Mouse (Mus musculus) thymus, postnatal 10 days (tissue): ENCODE data around the gene Tmprss4.
A peak's percentile ranks its signal among the peaks of the same experiment; 100 is the strongest.

Experiments
- DNase-seq, 2 experiments: peaks; one replicate each; pipeline ENCODE4 v3.0.0; 2021; ENCODE audit warnings: low spot score in 2 of 2

Gene Tmprss4

DNA sequence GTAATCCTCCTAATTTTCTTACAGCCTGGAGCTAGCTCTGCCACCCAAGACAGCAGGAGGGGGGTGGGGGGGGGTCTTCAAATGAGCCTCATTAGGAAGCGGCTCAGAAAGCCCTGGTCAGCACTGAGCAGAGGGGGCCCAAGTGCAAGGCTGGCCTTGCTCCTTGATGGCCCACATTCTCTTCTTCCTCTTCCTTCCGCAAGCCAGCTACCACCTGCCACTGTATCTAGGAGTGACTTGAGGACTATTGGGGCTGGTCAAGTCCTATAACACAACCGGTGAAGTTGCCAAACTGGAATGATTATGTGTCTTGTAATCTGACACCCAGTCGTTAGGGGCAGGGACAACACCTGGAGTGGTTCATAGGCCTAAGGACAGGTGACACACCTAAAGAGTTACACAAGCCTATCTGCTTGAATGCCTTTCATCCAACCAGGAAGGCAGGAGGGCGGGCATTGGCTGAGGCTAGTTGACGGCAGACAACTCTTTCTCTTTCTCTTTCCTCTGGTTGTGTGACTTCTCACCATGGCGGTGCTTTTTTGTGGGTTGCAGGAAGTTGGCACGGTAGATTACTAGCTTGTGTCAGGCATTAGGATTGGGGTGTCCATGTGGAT, at the start of gene Tmprss4:
Gene Tmprss4, minus strand, starts transcription at position 296 of the 614 bp plus-strand sequence.
- DNase-seq: no peak

DNA sequence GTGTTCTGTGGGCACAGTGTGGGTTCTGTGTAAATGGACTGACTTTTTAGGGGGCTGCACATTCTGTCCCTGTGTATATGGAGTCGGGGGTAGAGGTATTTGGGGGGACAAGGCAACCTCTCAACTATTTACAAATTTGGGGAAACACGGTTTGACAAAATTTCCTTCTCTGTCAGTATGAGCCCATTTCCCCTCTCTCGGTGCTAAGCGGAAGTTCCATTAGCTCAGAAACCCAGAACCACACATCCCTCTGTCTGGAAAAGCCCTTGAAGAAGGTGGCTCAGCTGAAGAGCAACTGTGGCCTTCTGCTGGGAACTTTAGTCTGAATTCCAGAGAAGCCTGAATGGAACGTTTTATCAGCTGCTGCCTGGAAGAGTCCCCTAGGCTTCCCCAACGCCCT, 48.5 kb upstream of the Tmprss4 start:
- no peak for DNase-seq

DNA sequence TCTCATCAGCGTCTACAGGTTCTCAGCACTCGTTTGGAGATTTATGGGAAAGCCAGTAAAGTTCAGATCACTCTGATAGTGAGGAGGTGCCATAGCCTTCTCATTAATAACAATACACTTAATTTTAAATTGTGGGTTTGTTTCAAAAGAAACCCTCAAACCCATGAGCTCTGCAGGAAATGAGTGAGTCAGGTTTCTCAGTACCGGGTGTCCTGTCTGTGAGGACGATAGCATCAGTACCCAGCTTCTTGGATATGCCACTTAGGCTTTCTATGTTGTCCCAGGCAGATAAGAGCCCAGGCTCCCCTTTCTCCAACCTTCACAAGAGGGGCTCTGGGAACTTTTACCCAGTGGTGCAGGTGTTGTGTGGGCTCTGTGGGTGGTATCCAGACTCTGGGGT, 48.1 kb upstream of the Tmprss4 start:
- DNase-seq: no peak

DNA sequence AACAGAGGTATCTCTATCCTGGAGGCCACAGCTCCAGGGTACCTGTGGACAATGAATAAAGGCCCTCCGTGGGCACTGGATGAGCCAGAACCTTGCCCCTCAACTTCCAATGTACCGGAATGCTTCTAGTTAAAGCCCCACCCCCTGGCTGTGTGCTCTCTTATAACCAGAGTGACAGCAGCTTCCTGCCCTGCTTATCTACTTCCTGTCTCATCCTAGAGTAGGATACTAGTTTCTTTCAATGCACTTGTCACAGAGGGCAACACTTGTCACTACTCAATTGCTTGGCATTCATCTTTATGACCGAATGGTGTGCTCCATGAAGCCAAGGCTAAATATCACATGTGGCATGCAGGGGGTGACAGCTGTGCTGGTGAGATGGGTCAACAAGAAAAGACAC, 47.4 kb upstream of the Tmprss4 start:
- peak; percentile 49 to 60 for DNase-seq

DNA sequence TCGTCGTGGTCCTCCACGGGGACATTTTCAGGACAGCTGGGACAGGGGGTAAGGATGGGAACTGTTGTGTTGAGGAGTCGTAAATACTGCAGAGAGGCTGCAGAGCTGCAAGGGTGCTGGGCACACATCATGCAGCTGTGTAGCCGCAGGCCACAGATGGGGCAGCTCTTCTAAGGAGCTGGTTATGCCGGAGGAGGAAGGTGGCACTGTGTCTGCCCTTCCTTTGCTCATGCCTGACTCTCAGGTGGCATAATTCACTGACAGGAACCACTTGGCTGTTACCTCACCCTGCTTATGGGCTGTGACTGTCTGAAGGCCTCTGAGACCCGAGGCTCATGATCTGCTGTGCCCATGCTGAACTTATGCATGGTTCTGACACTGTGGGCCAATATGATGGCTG, 46.4 kb upstream of the Tmprss4 start:
- peak; percentile 58 to 70 for DNase-seq

DNA sequence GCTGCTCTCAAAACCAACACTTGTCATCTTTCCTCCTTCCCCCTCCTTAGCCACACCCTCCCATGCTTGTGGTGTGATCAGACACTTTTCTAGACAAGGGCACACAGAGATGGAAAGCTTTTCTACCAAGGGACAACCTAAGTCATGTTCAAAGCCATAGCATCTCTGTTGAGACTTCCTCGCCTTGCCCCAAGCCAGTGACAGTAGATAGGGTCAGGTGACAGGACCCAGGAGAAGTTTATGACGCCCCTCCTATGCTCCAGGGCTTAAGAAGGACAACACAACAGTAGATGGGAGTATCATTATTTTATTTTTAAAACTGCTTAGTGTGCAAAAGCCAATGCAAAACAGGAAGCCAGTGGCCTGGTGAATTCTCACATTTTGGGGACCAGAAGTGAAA, 43.6 kb upstream of the Tmprss4 start:
- DNase-seq: no peak

DNA sequence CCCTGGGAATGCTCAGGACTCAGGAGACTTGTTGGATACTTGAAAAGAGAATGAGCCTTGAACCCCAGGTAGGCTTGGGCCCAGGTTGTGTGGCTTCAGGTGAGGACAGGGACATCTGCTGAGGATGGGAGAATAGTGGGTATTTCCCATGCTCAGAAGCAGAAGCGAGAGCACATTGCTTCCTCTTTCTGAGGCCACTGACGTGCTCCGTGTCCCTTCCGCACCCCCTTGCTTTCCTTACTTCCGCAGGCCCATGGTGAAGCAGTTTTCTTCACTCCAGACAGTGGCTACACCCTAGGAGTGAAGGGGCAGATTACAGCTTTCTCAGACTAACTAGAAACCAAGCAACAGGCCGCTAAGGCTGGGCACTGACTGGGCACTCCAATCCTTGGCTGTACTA, 42.2 kb upstream of the Tmprss4 start:
- DNase-seq: no peak

DNA sequence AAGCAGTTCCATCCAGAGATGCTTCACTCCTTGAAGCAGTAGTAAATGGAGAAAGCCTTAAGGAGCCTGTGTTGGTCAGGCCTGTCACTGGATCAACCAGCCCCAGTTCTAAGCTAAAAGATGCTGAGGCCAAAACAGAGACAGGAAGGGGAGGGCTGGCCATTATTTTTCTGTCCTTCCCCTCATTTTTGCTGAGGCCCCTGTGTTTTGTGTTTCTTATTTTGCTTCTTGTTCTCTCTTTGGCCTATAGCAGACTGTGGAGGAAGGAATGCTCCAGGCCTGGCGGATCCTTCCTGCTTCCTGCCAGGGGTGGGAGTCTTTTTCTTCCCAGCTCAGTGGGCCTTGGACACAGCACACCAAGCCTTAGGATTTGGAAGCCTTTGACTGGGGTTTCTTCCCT, 41.5 kb upstream of the Tmprss4 start:
- DNase-seq: no peak

DNA sequence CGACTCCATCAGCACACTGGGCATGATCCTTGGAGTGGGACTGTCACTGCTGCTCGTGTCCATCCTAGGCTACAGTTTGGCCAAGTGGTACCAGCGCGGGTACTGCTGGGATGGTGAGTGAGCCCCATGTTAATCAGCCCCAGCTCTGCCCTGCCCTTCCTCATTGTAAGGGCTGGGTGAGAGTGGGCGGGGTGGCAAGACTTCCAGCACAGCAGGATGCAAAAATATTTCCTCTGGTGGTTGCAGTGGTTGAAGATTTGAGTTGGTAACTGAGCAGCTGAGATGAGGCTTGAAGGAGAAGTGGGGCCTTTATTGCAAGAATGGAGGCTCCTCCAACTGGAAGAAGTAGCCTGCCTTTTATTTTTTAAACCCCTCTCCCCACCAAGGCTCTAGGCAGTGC, 37.5 kb upstream of the Tmprss4 start:
- no peak for DNase-seq

DNA sequence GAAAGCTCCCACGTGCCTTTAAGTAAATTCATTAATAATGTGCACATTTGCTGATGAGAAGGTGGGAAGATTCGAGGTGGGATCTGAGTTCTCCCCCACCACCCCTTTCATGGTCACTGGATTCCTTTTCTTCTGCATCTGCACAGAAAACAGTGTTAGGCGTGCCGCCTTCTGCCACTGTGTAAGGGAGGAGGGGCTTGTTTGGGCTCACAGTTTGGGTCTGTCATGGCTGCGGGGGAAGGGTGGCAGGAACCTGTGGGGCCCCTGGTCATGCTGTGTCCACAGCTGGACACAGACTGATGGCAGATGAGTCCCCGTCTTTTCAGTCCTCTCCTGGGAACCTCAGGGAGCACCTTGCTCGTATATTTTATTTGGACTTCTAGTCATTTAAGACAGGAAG, 32.9 kb upstream of the Tmprss4 start:
- no peak for DNase-seq

DNA sequence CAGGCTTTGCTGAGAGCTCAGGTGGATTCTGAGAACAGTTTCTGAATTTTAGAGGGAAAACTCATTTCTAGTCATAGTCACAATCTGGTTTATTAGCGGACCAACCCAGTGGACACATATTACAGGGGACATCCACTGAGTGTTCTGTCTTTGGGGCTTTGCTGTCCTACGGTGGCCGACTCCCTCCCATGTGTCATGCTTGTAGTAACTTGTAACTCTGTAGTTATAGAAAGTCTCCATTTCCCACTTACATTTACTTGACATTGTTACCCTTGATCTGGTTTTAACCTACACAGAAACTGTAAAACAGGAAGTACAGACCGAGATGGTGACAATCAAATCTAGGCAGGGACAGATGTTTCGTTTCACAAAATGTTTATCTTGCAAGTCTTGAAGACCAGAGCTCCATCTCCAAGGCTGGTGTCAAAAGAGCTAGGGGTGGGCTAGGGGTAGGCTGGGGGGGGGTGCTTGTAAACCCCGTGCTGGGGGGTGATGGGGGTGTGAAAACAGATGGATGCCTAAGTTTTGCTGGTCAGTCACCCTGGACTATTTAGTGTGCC, 31.9 kb upstream of the Tmprss4 start:
- DNase-seq: no peak

DNA sequence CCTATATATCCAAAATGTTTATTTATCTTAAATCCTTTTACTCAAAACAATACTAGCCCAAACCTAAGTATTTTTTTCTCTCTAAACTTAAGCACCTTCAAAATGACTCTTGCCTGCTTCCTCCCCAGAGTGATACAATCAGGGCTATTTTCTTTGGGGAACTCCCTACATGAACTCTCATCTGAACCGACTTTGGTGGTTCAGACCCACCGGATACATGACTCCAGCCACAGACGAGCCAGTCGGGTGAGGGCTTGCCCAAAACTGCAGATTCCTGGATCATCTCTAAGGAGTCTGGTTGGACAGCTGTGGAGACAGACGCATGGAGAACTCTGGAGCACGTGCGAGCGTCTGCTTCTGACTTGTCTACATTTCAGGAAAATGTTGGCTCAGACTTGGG, 25.5 kb upstream of the Tmprss4 start:
- DNase-seq: no peak

DNA sequence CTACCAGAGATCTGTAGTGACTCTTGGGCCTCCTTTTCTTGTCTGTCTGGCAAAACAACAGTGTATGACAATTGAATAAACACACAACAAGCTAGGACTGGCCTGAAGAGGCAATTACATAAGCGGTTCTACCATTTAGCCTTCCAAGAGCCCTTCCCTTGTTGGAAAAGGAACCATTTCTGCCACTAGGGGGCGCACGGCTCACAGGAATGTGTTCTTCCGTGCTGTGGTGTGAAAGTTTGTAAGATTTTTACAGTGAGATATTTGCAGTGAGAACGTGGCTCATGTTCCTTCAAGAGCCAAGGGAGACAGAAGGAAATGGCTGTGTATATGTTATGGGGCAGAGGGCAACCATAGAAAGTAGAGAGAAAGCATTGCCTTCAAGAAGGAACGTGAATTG, 17.7 kb upstream of the Tmprss4 start:
- DNase-seq: peak; percentile 87 to 99

DNA sequence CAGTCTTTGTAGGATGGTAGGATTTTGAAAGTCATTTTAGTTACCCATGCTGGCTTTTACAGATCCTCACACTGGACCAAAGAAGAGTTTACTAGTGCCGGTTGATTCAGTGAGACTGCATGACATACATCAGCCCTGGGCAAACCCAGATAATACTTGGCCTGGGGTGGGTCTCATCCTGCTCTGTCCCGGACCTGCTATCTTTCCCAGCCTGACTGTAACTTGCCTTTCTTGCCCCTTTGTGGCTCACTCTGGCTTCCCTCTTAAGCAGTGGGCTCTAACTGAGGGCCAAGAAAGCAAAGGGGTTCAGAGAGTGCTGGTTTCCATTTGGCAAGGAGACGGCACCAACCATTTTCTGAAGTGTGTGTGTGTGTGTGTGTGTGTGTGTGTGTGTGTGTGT, 15.8 kb upstream of the Tmprss4 start:
- DNase-seq: no peak

DNA sequence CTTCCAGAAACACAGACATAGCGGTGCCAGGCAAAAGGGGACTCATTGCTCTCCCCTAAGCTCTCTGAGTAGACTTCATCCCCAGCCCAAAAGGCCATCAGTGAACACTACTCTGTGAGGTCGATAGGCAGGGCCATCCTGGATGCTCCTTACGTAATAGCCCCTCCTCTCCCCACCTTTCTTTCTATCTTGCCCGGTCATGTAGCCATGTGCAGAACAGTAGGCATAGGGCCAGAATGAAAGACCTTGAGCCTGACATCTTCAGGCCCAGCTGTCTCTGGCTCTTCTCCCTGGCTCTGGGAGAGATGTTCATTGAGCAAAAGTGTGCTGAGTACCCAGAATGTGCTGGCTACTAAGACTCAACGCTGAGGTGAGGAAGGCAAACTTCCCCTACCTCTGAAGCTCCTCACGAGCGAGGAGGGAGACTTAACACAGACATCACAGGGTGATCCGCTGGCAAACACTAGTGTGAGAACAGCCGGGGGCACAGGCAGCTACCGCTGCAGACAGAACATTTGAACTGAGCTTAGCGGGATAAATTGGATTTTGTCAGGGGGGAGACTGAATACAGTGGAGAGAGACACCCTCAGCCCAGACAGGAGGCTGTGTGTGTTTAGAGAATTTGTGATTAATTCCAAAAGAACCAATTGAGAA, 11.8 kb upstream of the Tmprss4 start:
- peak in 1 of 2 experiments; percentile 40 for DNase-seq

DNA sequence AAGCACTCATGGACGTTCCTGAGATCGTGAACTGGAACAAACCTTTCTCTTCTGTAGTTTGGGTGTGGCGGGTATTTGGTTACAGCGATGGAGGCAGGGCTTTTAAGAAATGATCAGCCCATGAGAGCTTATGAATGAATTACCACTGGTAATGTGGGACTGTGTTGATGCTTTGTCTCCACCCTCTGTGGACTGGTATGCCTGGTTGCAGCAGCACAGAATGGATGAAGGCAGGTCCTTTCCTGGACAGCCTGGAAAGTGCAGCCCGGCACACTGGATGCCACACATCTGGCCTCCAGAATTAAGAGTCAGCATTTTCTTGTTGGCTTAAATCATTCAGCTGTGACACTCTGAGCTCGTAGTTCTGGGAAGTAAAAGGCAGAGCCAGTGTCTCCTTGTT, 8.1 kb upstream of the Tmprss4 start:
- DNase-seq: no peak

DNA sequence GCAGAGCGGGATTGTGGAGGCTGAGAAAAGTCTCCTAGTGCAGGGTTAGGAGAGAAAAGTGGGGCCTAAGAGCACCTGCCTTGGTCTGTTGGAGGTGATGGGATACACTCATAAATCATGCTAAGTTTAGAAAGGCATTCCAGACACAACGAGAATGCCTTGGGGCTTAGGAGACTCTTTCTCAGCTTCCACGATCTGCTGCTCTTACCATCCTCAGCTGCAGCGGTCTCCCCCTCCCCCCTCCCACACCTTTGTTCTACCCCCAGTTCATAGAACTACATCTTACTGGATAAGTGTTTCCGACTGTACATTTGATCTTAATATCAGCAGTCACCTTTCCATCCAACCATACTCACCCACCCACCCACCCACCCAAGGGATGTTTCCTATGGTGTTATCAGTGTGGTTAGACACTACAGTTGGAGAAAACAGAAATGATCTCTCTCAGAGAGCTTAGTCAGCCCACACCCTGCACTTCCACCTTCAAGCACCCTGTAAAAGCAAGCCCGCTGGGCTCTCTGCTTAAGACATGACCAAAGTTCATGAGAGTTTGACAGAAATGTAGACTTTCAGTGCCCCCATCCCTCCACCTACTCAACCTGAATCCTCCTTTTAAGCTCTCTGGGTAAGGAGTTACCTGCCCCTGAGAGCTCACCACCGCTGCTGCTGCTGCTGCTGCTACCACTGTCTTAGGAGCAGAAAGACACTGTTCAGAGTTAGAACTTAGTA, 3.3 kb upstream of the Tmprss4 start:
- DNase-seq: no peak

DNA sequence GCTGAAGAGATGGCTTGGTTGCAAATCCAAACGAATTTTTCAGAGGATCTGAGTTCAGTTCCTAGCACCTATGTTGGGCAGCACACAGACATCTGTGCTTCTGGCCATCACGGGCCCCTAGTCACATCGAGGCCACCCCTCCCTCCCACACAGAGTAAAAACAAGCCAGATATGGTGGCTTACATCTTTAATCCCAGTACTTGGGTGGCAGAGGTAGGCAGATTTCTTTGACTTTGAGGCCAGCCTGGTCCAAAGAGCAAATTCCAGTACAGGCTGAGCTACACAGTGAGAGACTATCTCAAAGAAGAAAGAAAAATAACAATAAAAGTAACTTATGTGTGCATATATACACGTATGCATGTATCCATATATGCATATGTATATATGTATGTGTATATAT, 2.2 kb upstream of the Tmprss4 start:
- DNase-seq: no peak

DNA sequence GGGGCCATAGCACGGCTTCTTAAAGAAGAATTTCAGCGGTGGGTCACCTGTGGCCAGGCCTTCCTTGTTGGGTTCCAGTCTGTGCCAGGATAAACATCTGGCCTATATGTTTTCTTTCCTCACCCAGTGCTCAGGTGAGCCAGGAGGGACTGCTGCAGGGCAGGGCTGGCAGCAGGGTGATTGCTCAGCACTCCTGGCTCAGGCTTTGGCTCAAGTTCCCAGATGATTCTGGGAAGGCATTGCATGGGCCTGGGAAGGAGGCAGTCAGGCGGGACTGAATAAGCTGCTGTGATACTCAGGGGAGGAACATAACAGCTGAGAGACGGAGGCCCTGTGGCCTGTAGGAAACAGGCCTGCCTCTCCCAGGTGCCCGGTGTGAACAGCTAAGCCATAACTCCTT, 1.3 kb upstream of the Tmprss4 start:
- DNase-seq: no peak

DNA sequence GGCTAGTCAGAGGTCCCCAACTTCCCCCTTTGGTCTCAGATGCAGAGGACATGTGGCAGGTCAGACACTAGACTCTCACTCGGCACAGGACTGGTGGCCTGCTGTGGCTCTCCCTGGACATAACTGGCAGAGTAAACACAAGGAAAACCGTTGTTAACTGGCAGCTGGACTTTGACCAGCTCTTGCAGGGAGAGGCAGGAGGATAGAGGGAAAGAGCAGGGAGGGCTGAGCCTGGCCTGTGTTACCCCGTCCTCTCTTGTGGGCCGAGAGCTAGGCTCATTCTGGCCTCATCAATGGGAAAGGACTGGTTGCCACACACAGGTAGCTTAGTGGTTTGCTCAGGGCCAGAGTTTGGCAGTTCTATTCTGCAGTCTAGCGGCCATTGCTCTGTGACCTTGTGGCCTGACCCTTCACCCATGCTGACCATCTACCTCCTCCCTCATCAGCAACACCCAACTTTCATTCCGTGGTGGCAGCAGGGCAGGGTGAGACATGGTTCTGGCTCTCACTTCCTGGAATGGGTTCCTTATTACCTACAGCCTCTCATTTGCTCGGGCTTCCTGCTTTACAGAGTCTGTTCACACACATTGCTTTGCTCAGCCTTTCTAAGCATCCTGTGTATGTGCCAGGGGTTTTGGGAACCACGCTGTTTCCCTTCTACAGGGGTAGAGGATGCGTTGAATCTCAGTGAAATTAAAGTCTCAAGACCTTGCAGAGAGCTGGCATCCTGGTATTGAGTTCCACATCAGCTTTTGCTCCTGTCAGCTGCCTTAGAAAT, 1.7 kb downstream of the Tmprss4 start:
- DNase-seq: no peak

DNA sequence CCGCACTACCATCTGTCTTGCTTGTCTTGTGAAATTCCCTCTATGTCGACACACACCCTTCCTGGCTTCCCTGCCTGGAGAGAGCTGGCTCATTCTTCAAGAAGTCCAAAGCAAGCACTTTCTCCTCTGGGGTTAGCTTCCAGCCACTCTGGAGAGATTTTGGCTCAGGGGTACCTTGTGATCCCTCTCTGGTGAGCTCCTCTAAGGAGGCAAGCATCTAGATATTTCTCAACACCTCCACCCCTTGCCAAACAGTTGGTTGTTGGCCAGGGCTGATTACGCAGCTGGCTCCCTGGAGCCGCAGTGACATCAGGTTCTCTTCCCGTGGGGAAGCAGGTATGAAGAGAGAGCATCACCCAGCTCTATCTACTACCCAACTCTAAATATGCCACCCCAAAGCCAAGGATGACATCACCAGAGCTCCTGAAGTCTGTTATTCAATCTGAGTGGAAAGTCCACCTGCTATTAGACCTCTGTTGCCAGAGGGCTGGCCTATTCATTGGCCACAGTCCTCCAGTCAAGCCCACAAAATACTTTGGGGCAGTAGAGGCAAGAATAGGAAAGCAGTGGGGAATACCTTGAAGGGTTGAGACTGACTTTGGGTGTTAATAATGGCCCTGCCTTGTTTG, 2.5 kb downstream of the Tmprss4 start:
- DNase-seq: no peak

DNA sequence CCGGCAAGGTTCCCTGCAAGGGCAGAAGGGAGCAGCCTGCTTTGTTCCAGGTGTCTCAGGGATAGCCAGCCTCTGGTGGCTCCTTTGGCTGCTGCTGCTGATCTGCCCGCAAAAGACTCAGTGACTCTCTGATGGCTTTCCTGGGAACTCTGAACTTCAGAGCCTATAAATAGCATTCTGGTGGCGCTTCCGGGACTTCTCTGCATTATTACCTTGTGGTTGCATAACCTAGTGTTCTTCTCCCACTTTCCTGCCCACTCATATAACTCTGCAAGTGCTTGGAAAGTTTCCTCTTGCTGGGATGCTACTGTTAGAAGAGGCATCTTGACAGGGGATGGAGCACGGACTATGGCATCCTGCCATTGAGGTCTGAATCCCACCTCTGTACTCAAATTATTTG, 6.3 kb downstream of the Tmprss4 start:
- no peak for DNase-seq
